Mouse (Mus musculus): ENCODE results near the gene Rasgrp1.

GRCm38 (mm10) chr2:117338501-117338900 is 4.3 kb downstream of the Rasgrp1 start:
- TF ChIP-seq POLR2A (IDR thresholded peaks at IDR 0.05; ENCODE audit: borderline replicate concordance, extremely low read depth, insufficient read depth, insufficient read length, poor library complexity, severe bottlenecking): no peak
- TF ChIP-seq CTCF (IDR thresholded peaks at IDR 0.05; ENCODE audit: borderline replicate concordance, extremely low read depth, insufficient read depth, insufficient read length): no peak

Data from brain, embryonic 14.5 days (tissue).